Mouse (Mus musculus) right cerebral cortex, postnatal 36 days (tissue): ENCODE data around the gene Unc5a.

Experiments used
- DNase-seq, 2 experiments: peaks; one replicate each; pipeline ENCODE4 v3.0.0; 2022; ENCODE audit warnings: low spot score in 2 of 2, mixed read lengths in 1 of 2

Gene Unc5a

DNA sequence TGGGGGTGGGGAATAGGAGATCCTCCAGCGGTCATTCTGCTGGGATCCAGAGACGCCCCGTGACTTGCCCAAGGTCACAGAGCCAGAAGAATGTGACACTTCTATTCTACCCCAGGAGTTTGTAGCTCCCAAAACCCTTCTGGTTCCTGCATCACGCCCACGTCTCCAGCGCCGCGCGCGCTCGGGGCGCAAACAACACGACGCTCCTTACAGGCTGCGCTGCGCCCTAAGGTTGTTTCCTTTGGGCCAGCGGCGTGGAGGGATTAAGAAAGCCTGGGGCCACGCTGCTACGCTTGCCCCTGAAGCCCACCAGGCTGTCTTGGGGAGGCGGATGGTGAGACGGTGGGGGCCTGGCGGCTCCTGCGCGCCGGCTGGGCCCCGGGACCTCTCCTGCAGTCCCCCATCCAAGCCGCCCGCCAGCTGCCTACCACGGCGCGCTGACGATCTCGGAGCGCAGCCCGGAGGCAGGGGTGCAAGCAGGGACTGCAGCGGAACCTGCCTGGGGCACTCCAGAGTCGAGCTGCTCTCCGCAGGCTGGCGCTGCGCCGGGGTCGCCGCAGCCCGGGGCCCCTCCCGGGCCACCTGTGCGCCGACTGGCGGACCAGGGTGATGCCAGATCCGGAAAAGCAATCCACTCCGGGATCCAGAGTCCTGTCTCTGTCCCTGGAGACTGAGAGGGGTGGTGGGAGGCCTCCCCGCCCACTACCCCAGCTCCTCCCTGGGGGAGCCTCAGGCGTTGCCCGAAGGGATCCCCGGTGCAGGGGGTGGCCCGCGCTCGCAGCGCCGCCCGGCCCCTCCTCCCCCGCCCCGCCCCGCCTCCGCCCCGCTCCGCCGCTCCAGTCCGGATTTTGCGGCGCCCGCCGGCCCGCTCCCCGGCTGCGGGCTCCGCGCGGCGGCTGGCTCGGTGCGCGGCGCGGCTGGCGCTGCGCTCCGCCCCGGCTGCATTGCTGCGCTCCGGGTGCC lies at the start of gene Unc5a:
TSS of gene Unc5a (plus strand) at position 881 of the 963 bp plus-strand sequence.
- peak; percentile 71 to 75 for DNase-seq

DNA sequence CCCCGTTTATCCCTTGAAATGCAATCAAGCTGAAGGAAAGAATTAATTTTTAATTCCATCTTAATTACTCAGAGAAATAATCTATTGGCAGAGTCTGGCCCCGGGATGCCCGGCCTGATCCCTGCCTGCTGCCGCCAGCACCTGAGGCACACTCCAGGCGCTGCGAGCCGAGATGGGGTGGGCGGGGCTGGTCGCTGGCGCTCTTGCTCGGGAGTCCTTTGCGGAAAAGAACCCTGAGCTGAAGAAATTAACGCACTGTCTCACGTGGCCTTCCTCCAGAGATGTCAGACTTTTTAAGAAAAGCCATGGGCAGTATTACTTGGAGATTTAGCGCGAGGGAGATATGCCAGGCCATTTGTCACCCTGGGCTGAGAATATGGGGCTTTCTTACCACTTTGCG lies 37.2 kb upstream of the Unc5a start:
- no peak for DNase-seq

DNA sequence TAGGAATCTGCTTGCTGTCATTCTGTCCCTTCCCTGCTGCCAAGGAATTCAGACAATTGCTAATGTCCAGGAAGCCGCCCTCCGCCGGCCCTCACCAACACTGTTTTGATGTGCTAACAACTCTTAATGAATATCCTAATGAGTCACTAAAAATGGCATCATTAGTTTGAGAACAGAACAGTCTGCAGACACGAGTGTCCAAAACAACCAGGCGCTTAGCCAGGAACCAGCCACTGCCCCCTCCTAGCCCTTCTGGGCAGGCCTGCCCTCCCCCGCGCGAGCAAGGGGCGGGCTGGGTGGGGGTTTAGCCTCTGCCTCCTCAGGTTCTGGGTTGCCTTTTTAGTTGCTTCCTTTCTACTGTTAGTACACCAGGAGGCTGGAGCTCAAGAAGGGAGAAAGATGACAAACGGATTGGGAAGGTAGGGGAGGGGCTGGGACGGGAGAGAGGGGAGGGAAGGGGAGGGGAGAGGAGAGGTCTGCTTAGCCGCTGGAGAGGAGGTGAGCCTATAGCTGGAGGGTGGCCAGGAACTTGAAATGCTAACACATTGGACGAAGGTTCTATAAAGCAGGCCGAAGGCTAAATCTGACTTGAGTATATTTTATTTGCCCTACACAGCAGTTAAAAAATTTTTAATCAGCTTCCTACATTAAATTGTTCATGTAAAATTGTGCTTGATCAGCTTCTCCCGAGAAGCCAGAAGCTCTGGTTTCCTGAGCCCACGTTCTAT lies 36.2 kb upstream of the Unc5a start:
- DNase-seq: peak in 1 of 2 experiments; percentile 25

DNA sequence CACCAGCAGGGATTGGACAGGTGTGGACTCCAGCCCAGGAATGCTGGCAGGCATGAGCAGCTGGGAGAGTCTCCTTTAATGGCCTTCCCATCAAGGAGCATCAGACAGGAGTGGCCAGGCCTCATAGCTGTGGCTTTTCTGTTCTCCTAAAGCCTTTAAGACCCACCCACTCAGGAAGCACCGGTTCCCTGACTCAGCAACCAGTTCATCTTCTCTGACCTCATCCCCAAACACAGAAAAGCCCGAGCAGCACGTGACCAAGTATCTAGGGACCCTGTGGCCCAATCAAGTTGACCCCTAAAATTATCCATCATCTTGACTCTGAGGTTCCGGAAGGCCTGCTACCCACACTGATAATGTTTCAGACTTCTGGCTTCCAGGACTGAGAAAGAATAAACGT lies 32.6 kb upstream of the Unc5a start:
- no peak for DNase-seq

DNA sequence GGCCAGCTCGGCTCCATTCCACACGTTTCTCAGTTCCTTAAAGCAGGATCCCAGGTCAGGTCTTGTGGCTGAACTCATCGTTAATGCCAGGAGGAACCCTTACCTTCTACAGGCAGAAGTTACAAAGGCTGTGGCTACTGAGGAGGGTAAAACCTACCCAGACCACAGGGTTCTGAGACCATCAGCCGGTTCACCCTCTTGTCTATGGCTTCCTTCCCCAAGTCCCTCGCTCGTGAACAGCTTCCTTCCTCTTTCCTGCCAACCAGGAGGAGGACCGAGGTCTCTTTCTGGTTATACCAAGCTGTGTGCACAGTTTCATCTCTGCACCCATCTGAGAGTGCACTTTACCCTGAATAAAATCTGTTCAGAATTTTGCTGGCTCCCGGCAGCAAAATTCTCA lies 30.3 kb upstream of the Unc5a start:
- no peak for DNase-seq

DNA sequence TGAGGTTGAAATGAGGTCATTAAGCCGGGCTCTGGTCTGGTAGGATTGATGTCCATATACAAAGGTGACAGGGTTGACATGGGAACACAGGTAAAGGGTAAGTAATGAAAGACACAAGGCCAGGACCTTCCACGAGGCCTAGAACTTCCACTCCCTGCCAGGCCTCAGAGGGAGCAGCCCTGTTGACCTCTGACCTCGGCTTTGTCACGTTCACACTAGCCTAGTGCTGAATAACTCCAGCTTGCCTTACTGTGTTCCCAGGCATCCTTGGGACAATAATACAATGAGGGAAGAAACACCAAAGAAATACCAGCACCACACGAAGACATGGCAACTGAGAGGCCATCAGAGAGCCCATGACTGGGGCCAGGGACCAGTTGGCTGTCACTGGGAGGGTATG lies 29.5 kb upstream of the Unc5a start:
- DNase-seq: no peak

DNA sequence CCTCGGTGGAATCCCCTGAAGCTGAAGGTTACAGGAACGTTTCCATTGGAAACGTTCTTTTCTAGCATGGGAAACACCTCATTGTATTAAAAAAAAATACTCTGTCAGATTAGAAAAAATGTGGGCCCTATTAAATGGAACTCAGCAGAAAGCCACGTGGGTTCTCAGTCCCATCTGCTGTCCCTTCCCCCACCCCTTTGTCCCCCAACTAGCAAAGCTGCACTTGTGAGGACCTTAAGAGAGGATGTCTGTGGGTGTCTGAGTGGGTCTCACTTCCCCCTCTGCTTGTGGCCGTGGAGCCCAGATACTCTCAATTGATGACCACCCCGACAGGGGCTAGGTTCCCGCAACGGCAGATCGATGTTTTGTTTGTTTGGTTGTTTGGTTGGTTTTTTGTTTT lies 27.5 kb upstream of the Unc5a start:
- DNase-seq: no peak

DNA sequence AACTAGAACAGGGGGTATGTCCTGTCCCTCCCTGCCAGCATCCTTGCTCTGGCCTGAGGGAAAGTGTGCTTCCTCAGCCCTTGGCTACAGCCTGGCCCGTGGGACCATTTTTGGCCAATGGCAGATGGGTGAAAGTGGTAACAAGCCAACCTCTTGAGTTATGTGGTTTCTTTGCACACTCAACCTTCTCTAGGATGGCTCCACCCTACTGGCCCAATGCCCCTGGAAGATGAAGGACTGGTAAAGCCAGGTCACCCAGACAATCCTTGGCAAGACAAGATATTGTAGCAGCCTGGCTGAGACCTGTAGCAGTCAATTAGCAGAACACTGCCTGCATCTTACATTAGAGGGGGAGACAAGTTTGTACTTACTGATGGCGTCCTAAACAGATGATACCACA lies 25.5 kb upstream of the Unc5a start:
- DNase-seq: no peak

DNA sequence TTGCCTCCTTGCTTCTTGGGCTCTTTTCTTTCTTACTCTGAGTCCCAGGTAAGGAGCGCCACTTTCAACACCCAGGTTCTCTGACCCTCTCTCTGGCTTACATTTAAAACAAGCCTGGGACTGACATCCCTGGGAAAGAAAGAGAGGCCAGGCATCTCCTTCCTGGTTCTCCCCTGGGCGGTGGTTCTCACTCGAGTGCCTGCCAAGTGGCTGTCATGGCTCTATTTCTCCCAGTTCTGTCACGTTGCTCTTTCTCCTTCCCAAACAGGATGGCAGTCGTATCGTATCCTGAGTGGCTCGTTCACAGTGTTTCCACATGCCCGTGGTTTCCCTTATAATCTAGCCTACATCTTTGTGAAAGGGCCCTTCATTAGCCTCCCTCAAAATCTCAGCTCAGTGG lies 23.7 kb upstream of the Unc5a start:
- no peak for DNase-seq

DNA sequence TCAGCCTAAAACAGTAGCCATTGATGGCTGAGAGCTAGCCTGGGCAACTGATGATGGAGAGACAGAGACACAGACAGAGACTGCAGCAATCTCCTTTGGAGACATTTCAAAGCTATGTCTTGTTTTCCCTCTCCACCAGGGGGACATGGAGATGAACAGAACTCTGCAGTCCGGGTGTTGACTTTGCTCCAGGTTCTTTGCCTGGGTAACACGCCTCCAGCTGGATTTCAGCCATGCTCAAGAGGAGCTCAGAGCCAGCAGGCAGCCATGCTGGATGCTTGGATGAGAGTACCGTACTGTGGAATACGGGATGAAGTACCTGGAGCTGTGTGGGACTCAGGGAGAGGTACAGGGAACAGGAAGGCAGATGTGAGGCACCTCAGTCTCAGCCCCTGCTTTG lies 22.6 kb upstream of the Unc5a start:
- peak in 1 of 2 experiments; percentile 34 for DNase-seq

DNA sequence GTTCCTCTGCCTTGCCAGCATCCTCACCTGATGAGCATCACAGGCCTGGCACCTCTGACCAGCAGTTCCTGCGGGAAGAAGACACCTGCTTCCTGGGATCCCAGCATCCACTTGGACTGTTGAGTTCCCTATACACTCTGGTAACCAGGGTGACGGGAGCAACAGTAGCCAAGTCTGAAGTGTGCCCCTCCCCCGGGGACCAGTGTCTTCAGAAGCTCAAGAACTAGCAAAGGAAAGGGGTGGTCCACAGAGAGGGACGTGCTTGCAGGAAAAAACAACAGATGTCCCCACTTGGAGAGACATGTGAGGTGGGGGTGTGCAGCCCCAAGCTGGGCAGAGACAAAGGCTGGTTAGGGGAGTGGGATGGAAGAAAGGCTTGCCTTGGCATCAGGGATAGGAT lies 19.1 kb upstream of the Unc5a start:
- DNase-seq: no peak

DNA sequence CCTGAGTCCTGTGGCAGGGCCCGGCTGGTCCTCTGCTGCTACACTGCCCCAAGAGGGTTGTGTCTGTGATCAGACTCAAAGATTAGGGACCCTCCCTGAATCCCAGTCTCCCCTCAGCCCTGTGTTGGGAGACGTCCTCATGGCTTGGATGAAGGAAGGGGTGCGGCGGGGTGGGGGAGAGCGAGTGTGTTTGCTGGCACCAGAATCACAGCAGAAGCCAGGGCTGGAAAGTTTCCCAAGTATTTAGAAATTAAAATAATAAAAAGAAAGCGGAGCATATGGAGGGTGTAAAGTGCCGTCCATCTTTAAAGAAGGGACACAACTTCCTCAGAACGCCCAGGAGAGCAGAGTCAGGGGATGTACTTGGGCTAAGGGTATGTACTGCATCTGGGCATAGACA lies 14.3 kb upstream of the Unc5a start:
- no peak for DNase-seq

DNA sequence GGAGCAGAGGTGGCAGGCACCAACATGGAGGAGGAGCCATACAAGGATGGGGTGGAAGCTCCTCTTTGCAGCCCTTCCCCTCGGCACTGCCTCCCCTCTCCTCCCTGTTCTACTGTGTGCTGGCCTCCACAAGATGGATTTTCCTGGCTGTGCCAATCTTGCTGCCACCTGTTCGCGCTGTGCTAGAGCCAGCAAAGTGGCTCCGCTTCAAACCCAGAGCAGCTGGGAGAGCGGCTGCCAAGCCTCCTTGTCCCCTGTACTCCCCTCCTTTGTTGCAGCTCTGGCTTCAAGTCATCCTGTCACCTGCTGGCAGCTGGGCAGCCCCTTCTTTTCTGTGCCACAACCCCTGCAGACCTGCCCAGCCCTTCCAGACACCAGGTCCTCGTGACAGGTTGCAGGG lies 13.0 kb upstream of the Unc5a start:
- peak in 1 of 2 experiments; percentile 64 for DNase-seq

DNA sequence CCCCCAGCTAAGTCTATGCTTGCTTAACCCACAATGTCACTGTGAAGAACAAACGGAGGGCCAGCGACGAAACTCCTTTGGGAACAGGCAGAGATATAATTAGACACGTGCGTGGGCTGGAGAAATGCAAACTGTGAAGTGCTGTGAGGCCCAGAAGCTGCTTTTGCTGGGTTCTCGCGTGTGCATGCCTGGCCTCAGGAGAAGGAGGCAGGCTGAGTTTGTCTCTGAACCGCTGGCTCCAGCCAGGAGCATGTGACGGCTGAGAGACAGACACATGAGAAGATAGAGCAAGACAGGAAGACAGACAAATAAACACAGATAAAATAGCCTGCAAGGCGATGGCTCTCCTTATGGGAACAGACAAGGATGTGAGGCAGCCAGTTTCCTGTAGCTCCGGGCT lies 11.3 kb upstream of the Unc5a start:
- peak; percentile 78 to 87 for DNase-seq

DNA sequence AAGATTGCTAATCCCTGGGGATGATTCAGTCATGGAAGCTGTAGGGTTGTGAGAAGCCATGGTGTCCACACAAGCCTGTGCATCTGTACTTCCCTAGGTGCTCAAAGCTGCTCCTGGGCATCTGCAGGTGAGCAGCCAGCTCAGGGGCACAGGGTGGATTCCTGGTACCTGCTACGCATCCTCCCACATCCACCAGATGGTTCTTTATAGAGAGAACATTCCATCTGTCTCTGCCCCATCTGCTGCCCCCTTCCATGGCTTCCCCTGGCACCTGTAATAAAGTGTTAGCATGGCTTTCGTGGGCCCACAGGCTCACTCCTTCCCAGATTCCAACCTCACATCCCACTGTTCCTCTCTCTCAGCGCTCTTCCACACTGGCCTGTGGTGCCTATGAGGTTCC lies 10.7 kb upstream of the Unc5a start:
- no peak for DNase-seq

DNA sequence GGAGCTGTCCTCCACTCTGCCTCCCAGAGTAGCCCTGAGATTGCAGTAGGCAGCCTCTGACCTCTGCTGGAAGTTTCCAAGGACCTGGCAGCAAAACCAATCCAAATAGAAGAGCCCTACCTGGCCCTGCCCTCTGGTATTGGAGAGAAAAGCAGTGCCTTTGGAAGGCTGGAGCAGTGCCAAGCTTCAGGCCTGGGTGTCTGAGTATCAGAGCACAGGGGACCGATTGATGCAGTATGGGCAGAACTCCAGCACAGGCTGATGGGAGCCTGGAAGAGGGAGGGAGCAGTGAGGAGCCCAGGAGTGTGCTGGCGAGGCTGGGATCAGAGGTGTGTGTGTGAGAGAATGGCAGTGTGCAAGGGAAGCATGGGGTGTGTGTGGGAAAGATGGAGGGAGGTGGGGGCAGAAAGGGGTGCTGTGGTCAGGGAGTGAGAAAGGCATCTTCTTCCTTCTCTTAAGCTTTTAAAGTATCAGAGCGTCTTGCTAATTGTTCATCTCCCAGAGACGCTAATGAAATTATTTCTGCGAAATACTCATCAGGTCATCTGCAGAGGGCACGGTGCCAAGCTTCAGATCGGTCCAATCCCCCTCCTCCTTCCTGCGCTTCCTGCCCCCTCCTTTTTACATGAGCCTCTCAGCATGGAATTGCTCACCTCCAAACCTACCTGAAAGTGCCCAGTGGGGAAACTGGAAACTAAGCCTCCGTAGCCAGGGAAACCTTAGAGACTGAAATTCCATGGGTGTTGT lies 4.6 kb upstream of the Unc5a start:
- DNase-seq: no peak

DNA sequence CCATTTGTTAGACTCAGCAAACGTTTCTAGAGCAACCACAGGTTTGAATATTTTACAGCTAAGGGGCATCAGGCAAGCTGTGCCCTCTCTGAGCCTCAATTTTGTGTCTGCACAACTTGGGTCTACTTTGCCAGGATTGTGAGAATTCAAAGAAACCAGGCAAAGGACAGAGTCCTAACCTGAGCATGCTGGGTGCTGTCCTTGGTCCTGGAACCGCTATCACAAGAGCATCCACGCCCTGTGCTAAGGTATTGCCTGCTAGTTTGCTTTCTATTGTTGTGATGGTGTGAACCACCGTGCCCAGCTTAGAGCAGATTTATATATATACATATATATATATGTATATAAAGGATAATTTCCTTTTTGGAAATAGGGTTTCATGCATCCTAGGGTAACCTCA lies 3.9 kb upstream of the Unc5a start:
- DNase-seq: no peak

DNA sequence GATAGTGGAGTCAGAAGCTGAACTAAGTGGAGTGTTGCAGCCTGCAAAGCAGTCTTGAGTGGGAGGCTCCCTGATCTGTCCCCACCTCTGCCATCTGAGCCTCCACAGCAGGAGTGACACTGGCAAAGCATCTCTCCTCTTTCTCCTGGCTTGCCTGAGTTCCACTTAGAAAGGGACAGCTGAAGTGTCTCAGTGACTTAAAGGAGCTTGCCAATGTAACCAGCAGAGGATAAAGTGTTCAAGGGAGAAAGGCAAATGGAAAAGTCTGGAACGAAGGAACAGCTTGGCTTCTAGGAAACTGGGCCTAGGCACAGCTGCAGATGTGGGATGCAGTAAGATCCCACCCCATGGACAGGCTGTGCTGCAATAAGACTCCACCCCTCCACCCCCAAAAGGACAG lies 2.8 kb upstream of the Unc5a start:
- peak in 1 of 2 experiments; percentile 43 for DNase-seq

DNA sequence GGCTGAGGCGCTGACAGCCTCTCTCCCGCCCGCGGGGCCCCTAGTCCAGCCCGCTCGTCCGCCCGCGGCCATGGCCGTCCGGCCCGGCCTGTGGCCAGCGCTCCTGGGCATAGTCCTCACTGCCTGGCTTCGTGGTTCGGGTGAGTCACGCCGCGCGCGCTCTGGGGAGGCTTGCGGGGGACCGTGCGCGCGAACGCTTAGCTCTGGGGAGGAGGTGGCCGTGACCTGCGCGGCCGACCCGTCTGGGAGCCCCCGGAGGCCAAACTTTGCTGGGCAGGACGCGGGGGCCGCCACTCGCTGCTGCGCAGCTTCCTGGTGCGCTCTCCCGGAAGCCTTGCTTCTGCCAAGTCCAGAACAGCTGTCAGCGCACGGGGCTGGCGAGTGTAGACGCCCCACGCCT lies 381 bp downstream of the Unc5a start:
- peak; percentile 62 to 66 for DNase-seq

DNA sequence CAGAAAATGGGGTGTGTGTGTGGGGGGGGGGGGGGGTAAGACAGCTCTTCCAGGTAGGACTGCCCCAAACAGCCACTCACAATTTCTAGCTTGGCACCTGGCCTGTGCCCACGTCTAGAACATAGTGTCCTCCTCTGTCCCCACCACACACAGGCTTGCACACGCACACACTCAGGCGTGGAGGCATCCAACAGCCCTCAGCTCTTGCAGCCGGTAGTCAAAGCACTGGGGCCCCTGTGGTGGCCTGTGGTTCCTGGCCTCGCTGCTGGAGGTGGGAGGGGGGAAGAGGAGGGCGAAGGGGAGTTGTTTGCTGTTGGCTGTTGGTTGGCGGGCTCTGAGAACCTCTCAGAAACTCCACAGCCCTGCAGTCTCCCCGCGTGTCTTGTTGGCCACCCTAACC lies 920 bp downstream of the Unc5a start:
- DNase-seq: peak in 1 of 2 experiments; percentile 41

DNA sequence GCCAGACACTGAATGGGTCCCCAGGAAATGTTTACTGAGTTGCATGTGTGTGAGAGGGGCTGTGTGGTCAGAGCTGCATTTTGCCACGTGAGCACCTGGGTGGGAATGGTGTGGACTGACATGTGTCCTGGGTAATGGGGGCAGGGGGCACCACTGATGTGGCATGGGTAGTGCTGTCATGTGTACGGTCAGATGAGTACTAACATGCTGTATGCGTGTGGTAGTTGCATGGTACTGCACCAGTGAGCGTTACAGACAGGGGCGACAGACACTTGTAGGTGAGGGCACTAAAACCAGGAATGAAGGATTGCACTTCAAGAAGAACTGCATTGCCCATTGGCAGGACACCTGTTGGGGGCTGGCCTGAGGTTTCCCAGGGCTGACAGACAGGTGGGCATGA lies 2.0 kb downstream of the Unc5a start:
- DNase-seq: no peak

DNA sequence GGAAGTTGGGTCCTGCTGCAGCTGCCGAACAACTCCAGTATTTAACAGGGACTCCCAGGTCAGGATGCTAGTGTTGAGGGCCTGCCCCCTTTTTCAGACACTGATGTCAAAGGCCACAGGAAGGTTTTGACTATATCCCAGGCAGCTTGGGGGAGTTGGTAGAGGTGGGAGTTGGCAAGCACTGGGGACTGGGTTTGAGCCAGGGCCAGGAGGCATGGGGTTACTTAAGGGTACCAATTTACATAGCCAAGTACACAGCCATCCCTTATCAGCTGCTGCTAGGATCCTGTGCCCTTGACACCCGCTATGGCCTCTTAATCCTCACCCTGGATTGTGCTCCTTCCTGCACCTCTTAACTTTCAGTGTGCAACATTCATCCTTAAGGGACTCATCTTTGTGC lies 5.5 kb downstream of the Unc5a start:
- DNase-seq: no peak
